Mouse (Mus musculus): Measurements from ENCODE around the gene Dnaja3.

GRCm38 (mm10) chr16:4718753-4719518, 79.1 kb downstream of the Dnaja3 start, which contains the start of gene Nmral1:
- TF ChIP-seq CTCF (IDR thresholded peaks at IDR 0.05; ENCODE audit: low read depth, low read length) (no peak), TAL1 (conservative IDR thresholded peaks at IDR 0.05; ENCODE audit: low read depth, low read length) (no peak), GATA2 (IDR thresholded peaks at IDR 0.05; ENCODE audit: borderline replicate concordance, low read depth, low read length) (no peak)

Measured in G1E (cell line).